Mouse (Mus musculus) neutrophil, adult 83 days (primary cell): ENCODE measurements around the gene Ubald1. TPM values are rescaled to one million over a fixed set of nuclear protein-coding genes. Genes with fewer than 3 reads are reported as not detected.

Experiments used
- total RNA-seq, 2 experiments: library from RNA; stranded (reverse); gene quantifications; one replicate each; pipeline ENCODE4 v1.2.4; 2023

Gene Ubald1
- total RNA-seq: 10 to 100 TPM; 47.8 to 49.8 TPM

GRCm38 (mm10) chr16:4880136-4880825, at the start of gene Ubald1:
Gene Ubald1, minus strand, starts transcription at chr16:4880315.

GRCm38 (mm10) chr16:4885760-4886689, 5.9 kb upstream of the Ubald1 start, which contains the start of gene Mgrn1:
Gene Mgrn1, plus strand, starts transcription at chr16:4886249.

GRCm38 (mm10) chr16:4835191-4835590, 44.9 kb downstream of the Ubald1 start, which contains the start of gene 4930562C15Rik:
Gene 4930562C15Rik, plus strand, starts transcription at chr16:4835416.

Other genes with a start within 250 kb of the Ubald1 start
- gene Vasn, start 240.4 kb downstream of the Ubald1 start, total RNA-seq: under 1 TPM; 0.42 TPM
- 10 to 100 TPM; 12.2 to 14.4 TPM for gene Dnaja3, start 240.3 kb downstream of the Ubald1 start, total RNA-seq
- 100 to 1,000 TPM; 211 to 233 TPM for gene Coro7, start 200.5 kb downstream of the Ubald1 start, total RNA-seq
- gene Nmral1, start 161.0 kb downstream of the Ubald1 start, total RNA-seq: 10 to 100 TPM; 20.7 to 28.1 TPM
- 10 to 100 TPM; 49.4 to 52.9 TPM for gene Hmox2, start 154.0 kb downstream of the Ubald1 start, total RNA-seq
- gene Cdip1, start 90.0 kb downstream of the Ubald1 start, total RNA-seq: 10 to 100 TPM; 12.9 to 14.2 TPM
- gene 4930562C15Rik, start 44.9 kb downstream of the Ubald1 start, total RNA-seq: not detected
- 10 to 100 TPM; 55.9 to 58.3 TPM for gene Mgrn1, start 5.9 kb upstream of the Ubald1 start, total RNA-seq
- 10 to 100 TPM; 27.4 to 28.9 TPM for gene Nudt16l1, start 58.4 kb upstream of the Ubald1 start, total RNA-seq
- gene Anks3, start 83.9 kb upstream of the Ubald1 start, total RNA-seq: 10 to 100 TPM; 37.1 to 42.3 TPM
- gene Sept12, start 117.5 kb upstream of the Ubald1 start, total RNA-seq: not detected
- gene Smim22, start 127.0 kb upstream of the Ubald1 start, total RNA-seq: not detected
- 100 to 1,000 TPM; 243 to 295 TPM for gene Rogdi, start 133.2 kb upstream of the Ubald1 start, total RNA-seq
- gene Glyr1, start 169.5 kb upstream of the Ubald1 start, total RNA-seq: 100 to 1,000 TPM; 126 to 128 TPM
- gene Ubn1, start 169.7 kb upstream of the Ubald1 start, total RNA-seq: 10 to 100 TPM; 58.3 to 69.4 TPM